Comparison of ENCODE assay signal across 9 mouse cellular contexts in genomic region chr10:80170601-80171021, GRCm38 (mm10). TPM values are rescaled to one million over a fixed set of nuclear protein-coding genes. Genes with fewer than 3 reads are reported as not detected.
DNase-seq lines count a peak whose midpoint lies in the region; ATAC-seq and TF ChIP-seq lines count a peak whose summit lies in the region.
"Had no signal": no experiment of that assay in that cellular context is flagged by ENCODE, and none has a peak within 500 bp of the region (broad histone marks: within the 10 kb centered on the region; RNA-seq: fewer than 3 reads in every experiment).

No protein-coding gene starts in this region.

- no peak for TF ChIP-seq POLR2A in kidney, adult 2 months (IDR thresholded peaks at IDR 0.05; ENCODE audit: low read depth, low read length)

- H3K4me3 ChIP-seq in forebrain, embryonic 11.5 days (ENCODE audit: low read depth, low read length): no peak overlapping the region
- no peak overlapping the region for H3K4me3 ChIP-seq in forebrain, embryonic 16.5 days (replicated peaks; ENCODE audit: low read length)
- peak overlapping the region; percentile 8; the same call in 1 of the 2 replicates for H3K4me3 ChIP-seq in kidney, embryonic 15.5 days (replicated peaks)
- H3K4me3 ChIP-seq in kidney, adult 2 months (ENCODE audit: insufficient read depth, low read depth, low read length): no peak overlapping the region
- H3K4me3 ChIP-seq in E14TG2a.4 (replicated peaks; ENCODE audit: low read length): peak overlapping the region; percentile 83
- no peak overlapping the region for H3K4me3 ChIP-seq in hindbrain, embryonic 16.5 days (ENCODE audit: low read length)

- peaks cover 17% of the 10 kb centered on the region for H3K36me3 ChIP-seq in forebrain, embryonic 11.5 days (ENCODE audit: control insufficient read depth, insufficient read depth, low read length)
- peaks cover 18% of the 10 kb centered on the region for H3K36me3 ChIP-seq in forebrain, embryonic 16.5 days (ENCODE audit: control insufficient read depth, insufficient read depth)
- peaks cover 37% of the 10 kb centered on the region for H3K36me3 ChIP-seq in kidney, embryonic 15.5 days
- H3K36me3 ChIP-seq in kidney, adult 2 months (ENCODE audit: control insufficient read depth, insufficient read depth, low read length): peaks cover 4% of the 10 kb centered on the region; the same call in 1 of the 2 replicates
- H3K36me3 ChIP-seq in E14TG2a.4 (ENCODE audit: insufficient read depth, low read length): peaks cover 48% of the 10 kb centered on the region
- H3K36me3 ChIP-seq in hindbrain, embryonic 16.5 days (ENCODE audit: control insufficient read depth, insufficient read depth, low read length): peaks cover 25% of the 10 kb centered on the region

- DNase-seq in forebrain, embryonic 11.5 days (ENCODE audit: low spot score): peak; percentile 50
- DNase-seq in kidney, adult 2 months: no peak
- no peak for DNase-seq in spleen, postnatal 36 days (ENCODE audit: low spot score in 2 of 2)
- no peak for DNase-seq in embryo, embryonic 10 days (ENCODE audit: low spot score)
- DNase-seq: lung, embryonic 14.5 days had no signal

- H3K4me2 ChIP-seq in forebrain, embryonic 11.5 days (ENCODE audit: low read depth, low read length, severe bottlenecking): no peak overlapping the region
- H3K4me2 ChIP-seq in forebrain, embryonic 16.5 days (ENCODE audit: low read length): no peak overlapping the region
- H3K4me2 ChIP-seq in kidney, embryonic 15.5 days: 0 out of 2 replicates have a peak overlapping the region, but pooled peaks have one; percentile 9
- H3K4me2 ChIP-seq in hindbrain, embryonic 16.5 days (ENCODE audit: low read length): no peak overlapping the region
- H3K4me2 ChIP-seq: lung, embryonic 14.5 days had no signal

- no peak for ATAC-seq in forebrain, embryonic 11.5 days (replicated peaks; ENCODE audit: low FRiP score)
- no peak for ATAC-seq in forebrain, embryonic 16.5 days
- no peak for ATAC-seq in kidney, embryonic 15.5 days (replicated peaks; ENCODE audit: low FRiP score)
- ATAC-seq in hindbrain, embryonic 16.5 days: no peak

- 97% methylated on average over 19 of the region's 19 CpGs for WGBS in forebrain, embryonic 11.5 days
- 97% methylated on average over 19 of the region's 19 CpGs for WGBS in forebrain, embryonic 16.5 days
- 79% methylated on average over 19 of the region's 19 CpGs for WGBS in kidney, embryonic 15.5 days
- 71% methylated on average over 19 of the region's 19 CpGs for WGBS in kidney, adult 2 months
- WGBS in hindbrain, embryonic 16.5 days: 93% methylated on average over 18 of the region's 19 CpGs

- no peak for TF ChIP-seq CTCF in kidney, adult 2 months (conservative IDR thresholded peaks at IDR 0.05; ENCODE audit: insufficient read depth, insufficient read length, low read depth, low read length)
- TF ChIP-seq CTCF in E14TG2a.4 (conservative IDR thresholded peaks at IDR 0.05; ENCODE audit: low read length): no peak

- no peaks in the 10 kb centered on the region for H3K9me3 ChIP-seq in forebrain, embryonic 11.5 days (ENCODE audit: control insufficient read depth, low read length)
- H3K9me3 ChIP-seq in forebrain, embryonic 16.5 days (ENCODE audit: control insufficient read depth, low read length): no peaks in the 10 kb centered on the region
- no peaks in the 10 kb centered on the region for H3K9me3 ChIP-seq in kidney, embryonic 15.5 days (replicated peaks)
- no peaks in the 10 kb centered on the region for H3K9me3 ChIP-seq in E14TG2a.4 (ENCODE audit: low read length)
- H3K9me3 ChIP-seq in hindbrain, embryonic 16.5 days (ENCODE audit: control insufficient read depth, low read length): no peaks in the 10 kb centered on the region

- H3K27me3 ChIP-seq in forebrain, embryonic 11.5 days (ENCODE audit: control insufficient read depth, insufficient read depth, low read length): no peaks in the 10 kb centered on the region
- H3K27me3 ChIP-seq in forebrain, embryonic 16.5 days (replicated peaks; ENCODE audit: control insufficient read depth, insufficient read depth, low read length): no peaks in the 10 kb centered on the region
- H3K27me3 ChIP-seq in kidney, embryonic 15.5 days: no peaks in the 10 kb centered on the region
- no peaks in the 10 kb centered on the region for H3K27me3 ChIP-seq in kidney, adult 2 months (replicated peaks; ENCODE audit: control insufficient read depth, insufficient read depth, low read length)
- H3K27me3 ChIP-seq in E14TG2a.4 (ENCODE audit: insufficient read depth, low read length): no peaks in the 10 kb centered on the region
- no peaks in the 10 kb centered on the region for H3K27me3 ChIP-seq in hindbrain, embryonic 16.5 days (replicated peaks; ENCODE audit: control insufficient read depth, insufficient read depth, low read length)

- no peak overlapping the region for H3K9ac ChIP-seq in forebrain, embryonic 11.5 days (ENCODE audit: low read length)
- no peak overlapping the region for H3K9ac ChIP-seq in forebrain, embryonic 16.5 days (replicated peaks; ENCODE audit: low read depth, low read length)
- peak overlapping the region; percentile 7; the same call in 1 of the 2 replicates for H3K9ac ChIP-seq in kidney, embryonic 15.5 days
- peak overlapping the region; percentile 38; the same call in 1 of the 2 replicates for H3K9ac ChIP-seq in hindbrain, embryonic 16.5 days (ENCODE audit: low read depth, low read length)
- H3K9ac ChIP-seq: lung, embryonic 14.5 days had no signal

- H3K27ac ChIP-seq in forebrain, embryonic 11.5 days (ENCODE audit: low read depth, low read length): no peak overlapping the region
- no peak overlapping the region for H3K27ac ChIP-seq in forebrain, embryonic 16.5 days (ENCODE audit: low read length)
- 0 out of 2 replicates have a peak overlapping the region, but pooled peaks have one; percentile 5 for H3K27ac ChIP-seq in kidney, embryonic 15.5 days
- H3K27ac ChIP-seq in kidney, adult 2 months (ENCODE audit: insufficient read depth, low read depth, low read length): no peak overlapping the region
- no peak overlapping the region for H3K27ac ChIP-seq in hindbrain, embryonic 16.5 days (ENCODE audit: low read depth, low read length)

- H3K4me1 ChIP-seq in forebrain, embryonic 11.5 days (replicated peaks; ENCODE audit: control insufficient read depth, insufficient read depth, low read length): peaks cover 21% of the 10 kb centered on the region
- peaks cover 54% of the 10 kb centered on the region for H3K4me1 ChIP-seq in forebrain, embryonic 16.5 days (replicated peaks; ENCODE audit: control insufficient read depth, insufficient read depth, low read length)
- H3K4me1 ChIP-seq in kidney, embryonic 15.5 days: peaks cover 64% of the 10 kb centered on the region
- no peaks in the 10 kb centered on the region; the same call in 1 of the 2 replicates for H3K4me1 ChIP-seq in kidney, adult 2 months (ENCODE audit: control insufficient read depth, insufficient read depth, low read length)
- peaks cover 75% of the 10 kb centered on the region for H3K4me1 ChIP-seq in E14TG2a.4 (replicated peaks; ENCODE audit: low read depth, low read length)
- H3K4me1 ChIP-seq in hindbrain, embryonic 16.5 days (ENCODE audit: control insufficient read depth, insufficient read depth, low read depth, low read length): peaks cover 45% of the 10 kb centered on the region

RNA-seq across cellular contexts. Expression of gene 1600002K03Rik, which starts 2.1 kb away (rescaled TPM):
- polyA plus RNA-seq in forebrain, embryonic 11.5 days (2014; fragmentation: Nextera tagmentation; extraction: Ambion mirVana): 6.4 and 8.3 TPM in 2 replicates
- polyA plus RNA-seq in forebrain, embryonic 16.5 days (2015; fragmentation: Nextera tagmentation; extraction: Ambion mirVana): 8.5 and 10.6 TPM in 2 replicates
- polyA plus RNA-seq in kidney, embryonic 15.5 days (2015; fragmentation: Nextera tagmentation; extraction: Ambion mirVana): 11.2 and 13.2 TPM in 2 replicates
- polyA plus RNA-seq in kidney, adult 2 months (2012; rRNA removed): 7.9 and 11.2 TPM in 2 replicates
- polyA plus RNA-seq in hindbrain, embryonic 16.5 days (2015; fragmentation: Nextera tagmentation; extraction: Ambion mirVana): 9.4 and 10.1 TPM in 2 replicates

RNA-seq across cellular contexts. Expression of gene Cirbp, which starts 4.8 kb away (rescaled TPM):
- 82.0 and 83.4 TPM in 2 replicates for polyA plus RNA-seq in forebrain, embryonic 11.5 days (2014; fragmentation: Nextera tagmentation; extraction: Ambion mirVana)
- 318 and 335 TPM in 2 replicates for polyA plus RNA-seq in forebrain, embryonic 16.5 days (2015; fragmentation: Nextera tagmentation; extraction: Ambion mirVana)
- polyA plus RNA-seq in kidney, embryonic 15.5 days (2015; fragmentation: Nextera tagmentation; extraction: Ambion mirVana): 95.1 and 111 TPM in 2 replicates
- polyA plus RNA-seq in kidney, adult 2 months (2012; rRNA removed): 86.7 and 87.8 TPM in 2 replicates
- 288 and 311 TPM in 2 replicates for polyA plus RNA-seq in hindbrain, embryonic 16.5 days (2015; fragmentation: Nextera tagmentation; extraction: Ambion mirVana)

RNA-seq across cellular contexts. Expression of gene Efna2, which starts 8.7 kb away (rescaled TPM):
- 48.8 and 50.7 TPM in 2 replicates for polyA plus RNA-seq in forebrain, embryonic 11.5 days (2014; fragmentation: Nextera tagmentation; extraction: Ambion mirVana)
- polyA plus RNA-seq in forebrain, embryonic 16.5 days (2015; fragmentation: Nextera tagmentation; extraction: Ambion mirVana): 24.8 and 25.4 TPM in 2 replicates
- 15.4 and 17.0 TPM in 2 replicates for polyA plus RNA-seq in kidney, embryonic 15.5 days (2015; fragmentation: Nextera tagmentation; extraction: Ambion mirVana)
- 1.5 TPM in 2 replicates for polyA plus RNA-seq in kidney, adult 2 months (2012; rRNA removed)
- polyA plus RNA-seq in hindbrain, embryonic 16.5 days (2015; fragmentation: Nextera tagmentation; extraction: Ambion mirVana): 21.5 and 22.7 TPM in 2 replicates

RNA-seq across cellular contexts. Expression of gene Midn, which starts 22.5 kb away (rescaled TPM):
- polyA plus RNA-seq in forebrain, embryonic 11.5 days (2014; fragmentation: Nextera tagmentation; extraction: Ambion mirVana): 58.3 and 66.4 TPM in 2 replicates
- polyA plus RNA-seq in forebrain, embryonic 16.5 days (2015; fragmentation: Nextera tagmentation; extraction: Ambion mirVana): 26.5 and 30.9 TPM in 2 replicates
- 18.8 and 19.5 TPM in 2 replicates for polyA plus RNA-seq in kidney, embryonic 15.5 days (2015; fragmentation: Nextera tagmentation; extraction: Ambion mirVana)
- polyA plus RNA-seq in kidney, adult 2 months (2012; rRNA removed): 65.6 and 67.0 TPM in 2 replicates
- 16.0 and 16.1 TPM in 2 replicates for polyA plus RNA-seq in hindbrain, embryonic 16.5 days (2015; fragmentation: Nextera tagmentation; extraction: Ambion mirVana)

RNA-seq across cellular contexts. Expression of gene Cbarp, which starts 30.0 kb away (rescaled TPM):
- 10.4 and 15.0 TPM in 2 replicates for polyA plus RNA-seq in forebrain, embryonic 11.5 days (2014; fragmentation: Nextera tagmentation; extraction: Ambion mirVana)
- polyA plus RNA-seq in forebrain, embryonic 16.5 days (2015; fragmentation: Nextera tagmentation; extraction: Ambion mirVana): 33.0 and 44.5 TPM in 2 replicates
- polyA plus RNA-seq in kidney, embryonic 15.5 days (2015; fragmentation: Nextera tagmentation; extraction: Ambion mirVana): 5.7 and 6.1 TPM in 2 replicates
- 8.1 and 8.7 TPM in 2 replicates for polyA plus RNA-seq in kidney, adult 2 months (2012; rRNA removed)
- 98.8 and 130 TPM in 2 replicates for polyA plus RNA-seq in hindbrain, embryonic 16.5 days (2015; fragmentation: Nextera tagmentation; extraction: Ambion mirVana)

Comparison
In these comparisons a context has a peak if more than half of its experiments do, and no peak if none do; other contexts are left out.
1. H3K4me3 ChIP-seq: peak in kidney, embryonic 15.5 days (single experiment) and E14TG2a.4 (single experiment); none in forebrain, embryonic 11.5 days (single experiment), forebrain, embryonic 16.5 days (single experiment), kidney, adult 2 months (single experiment) and hindbrain, embryonic 16.5 days (single experiment).
2. H3K9ac ChIP-seq: peak in kidney, embryonic 15.5 days (single experiment) and hindbrain, embryonic 16.5 days (single experiment); none in forebrain, embryonic 11.5 days (single experiment) and forebrain, embryonic 16.5 days (single experiment).